Mouse (Mus musculus): Measurements from ENCODE around the gene Carmil1. TPM values are rescaled to one million over a fixed set of nuclear protein-coding genes. Genes with fewer than 3 reads are reported as not detected.
A peak's percentile ranks its signal among the peaks of the same experiment; 100 is the strongest.

Gene Carmil1
- total RNA-seq, 4 experiments from 2014 or later: 39.0 to 50.9 (median 43.6) TPM

- DNase-seq (ENCODE audit: low spot score in 2 of 2): no peak
Measured at GRCm38 (mm10) chr13:24155190-24155589, 125.4 kb downstream of the Carmil1 start.

GRCm38 (mm10) chr13:24154281-24155061, 126.1 kb downstream of the Carmil1 start:
- DNase-seq (ENCODE audit: low spot score in 2 of 2): no peak

- no peak for DNase-seq (ENCODE audit: low spot score in 2 of 2)
Measured at GRCm38 (mm10) chr13:24152610-24153009, 128.0 kb downstream of the Carmil1 start.

- no peak for DNase-seq (ENCODE audit: low spot score in 2 of 2)
Measured at GRCm38 (mm10) chr13:24151335-24151734, 129.3 kb downstream of the Carmil1 start.

- no peak for DNase-seq (ENCODE audit: low spot score in 2 of 2)
Measured at GRCm38 (mm10) chr13:24148549-24148948, 132.0 kb downstream of the Carmil1 start.

- no peak for DNase-seq (ENCODE audit: low spot score in 2 of 2)
Measured at GRCm38 (mm10) chr13:24147006-24147405, 133.6 kb downstream of the Carmil1 start.

GRCm38 (mm10) chr13:24146541-24146940, 134.1 kb downstream of the Carmil1 start:
- DNase-seq (ENCODE audit: low spot score in 2 of 2): no peak

GRCm38 (mm10) chr13:24144858-24145257, 135.7 kb downstream of the Carmil1 start:
- DNase-seq (ENCODE audit: low spot score in 2 of 2): no peak

- DNase-seq (ENCODE audit: low spot score in 2 of 2): no peak
Measured at GRCm38 (mm10) chr13:24144141-24144540, 136.5 kb downstream of the Carmil1 start.

- no peak for DNase-seq (ENCODE audit: low spot score in 2 of 2)
Measured at GRCm38 (mm10) chr13:24136836-24137235, 143.8 kb downstream of the Carmil1 start.

- no peak for DNase-seq (ENCODE audit: low spot score in 2 of 2)
Measured at GRCm38 (mm10) chr13:24135282-24136230, 145.0 kb downstream of the Carmil1 start.

GRCm38 (mm10) chr13:24132866-24133265, 147.7 kb downstream of the Carmil1 start:
- DNase-seq (ENCODE audit: low spot score in 2 of 2): no peak

- DNase-seq (ENCODE audit: low spot score in 2 of 2): no peak
Measured at GRCm38 (mm10) chr13:24131319-24131718, 149.3 kb downstream of the Carmil1 start.

GRCm38 (mm10) chr13:24130741-24131140, 149.9 kb downstream of the Carmil1 start:
- no peak for DNase-seq (ENCODE audit: low spot score in 2 of 2)

- DNase-seq (ENCODE audit: low spot score in 2 of 2): no peak
Measured at GRCm38 (mm10) chr13:24128731-24129130, 151.9 kb downstream of the Carmil1 start.

- DNase-seq (ENCODE audit: low spot score in 2 of 2): no peak
Measured at GRCm38 (mm10) chr13:24125865-24126264, 154.7 kb downstream of the Carmil1 start.

GRCm38 (mm10) chr13:24117181-24117812, 163.3 kb downstream of the Carmil1 start:
- no peak for DNase-seq (ENCODE audit: low spot score in 2 of 2)

- peak; percentile 35 to 45 for DNase-seq (ENCODE audit: low spot score in 2 of 2)
Measured at GRCm38 (mm10) chr13:24112689-24113348, 167.8 kb downstream of the Carmil1 start.

- DNase-seq (ENCODE audit: low spot score in 2 of 2): no peak
Measured at GRCm38 (mm10) chr13:24110329-24110728, 170.3 kb downstream of the Carmil1 start.

- DNase-seq (ENCODE audit: low spot score in 2 of 2): no peak
Measured at GRCm38 (mm10) chr13:24108282-24108681, 172.3 kb downstream of the Carmil1 start.

- no peak for DNase-seq (ENCODE audit: low spot score in 2 of 2)
Measured at GRCm38 (mm10) chr13:24107058-24107457, 173.5 kb downstream of the Carmil1 start.

All from layer of hippocampus, adult 8-10 months (tissue).